Mouse (Mus musculus) c-Kit-negative CD71-positive TER-119-positive erythroid progenitor cells, embryonic 14.5 days (primary cell): ENCODE measurements around the gene Fbxo3.
"Not testable (repeated sequence)": the region's sequence is repeated elsewhere in the genome, so short reads cannot be mapped to it uniquely, and the experiment has no call there.

Experiments used
- DNase-seq: peaks from one replicate; pipeline ENCODE4 v3.0.0-alpha.2; 2013; ENCODE audit warnings: low read depth, low spot score

Fbxo3 gene

DNA sequence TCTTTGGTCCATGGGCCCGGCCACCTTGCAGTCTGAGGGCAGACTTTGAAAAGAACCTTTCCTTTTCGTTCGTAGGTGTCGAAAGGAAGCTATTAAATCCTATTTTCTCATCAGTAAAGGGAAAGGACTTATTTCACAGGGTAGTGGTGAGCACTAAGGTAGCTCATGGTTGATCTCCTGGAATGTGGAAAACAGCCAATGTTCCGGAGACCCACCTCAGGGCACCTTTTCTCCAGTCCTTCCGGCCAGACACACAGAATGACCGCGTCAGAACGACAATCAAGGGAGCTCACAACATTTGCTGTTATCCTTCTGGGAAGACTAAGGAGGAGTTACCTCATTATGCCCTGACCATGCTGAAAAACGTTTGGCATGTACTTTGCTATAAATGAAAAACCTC lies 68.7 kb downstream of the Fbxo3 start:
- no peak for DNase-seq

- DNase-seq, result not testable (repeated sequence)
These were observed 69.3 kb downstream of the Fbxo3 start for GRCm38 (mm10) chr2:104096796-104097195.

DNA sequence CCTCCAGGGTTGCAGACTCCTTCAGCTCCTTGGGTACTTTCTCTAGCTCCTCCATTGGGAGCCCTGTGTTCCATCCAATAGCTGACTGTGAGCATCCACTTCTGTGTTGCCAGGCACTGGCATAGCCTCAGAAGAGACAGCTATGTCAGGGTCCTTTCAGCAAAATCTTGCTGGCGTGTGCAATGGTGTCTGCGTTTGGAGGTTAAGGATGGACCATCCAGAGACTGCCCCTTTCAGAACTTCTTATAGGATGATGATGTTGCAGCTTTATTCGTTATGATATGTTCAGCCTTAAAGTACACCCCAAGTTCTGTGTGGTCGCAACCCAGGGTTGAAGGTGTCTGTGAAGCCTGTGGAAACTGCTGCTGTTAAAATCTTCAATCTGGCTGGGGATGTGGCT lies 69.9 kb downstream of the Fbxo3 start:
- DNase-seq, result not testable (repeated sequence)

DNA sequence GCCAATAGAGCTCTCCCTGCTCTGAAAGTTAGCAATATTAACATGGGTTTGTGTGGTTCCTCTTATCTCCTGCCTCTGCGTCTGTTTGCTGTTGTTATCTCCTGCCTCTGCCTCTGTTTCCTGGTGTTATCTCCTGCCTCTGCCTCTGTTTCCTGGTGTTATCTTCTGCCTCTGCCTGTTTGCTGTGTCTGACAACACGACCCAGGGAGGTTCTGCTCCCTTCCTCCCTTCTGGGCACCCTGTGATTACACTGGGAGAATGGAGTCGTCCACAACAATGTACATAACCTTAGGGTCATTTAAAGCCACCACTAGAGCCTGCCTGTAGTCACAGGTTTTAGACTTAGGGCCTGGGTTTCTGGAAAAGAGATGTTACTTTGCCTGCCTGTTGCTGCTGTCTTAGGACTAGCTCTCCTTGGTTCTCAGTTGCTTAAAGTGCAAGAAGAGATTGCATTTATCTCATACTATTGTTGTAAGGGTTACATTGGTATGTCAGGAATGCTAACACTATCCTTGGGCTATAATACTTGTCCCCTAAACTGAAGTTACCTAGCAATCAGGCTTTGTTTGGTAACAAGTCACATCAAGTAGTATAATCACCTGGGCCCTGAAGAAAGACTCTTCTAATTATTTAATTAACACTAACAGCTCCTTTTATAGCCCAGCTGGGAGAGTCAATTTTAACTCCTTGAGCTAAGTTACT lies 71.2 kb downstream of the Fbxo3 start:
- no peak for DNase-seq

GRCm38 (mm10) chr2:104099231-104099585 lies 71.7 kb downstream of the Fbxo3 start:
- no peak for DNase-seq

GRCm38 (mm10) chr2:104099946-104100345 lies 72.4 kb downstream of the Fbxo3 start:
- DNase-seq, result no peak

DNA sequence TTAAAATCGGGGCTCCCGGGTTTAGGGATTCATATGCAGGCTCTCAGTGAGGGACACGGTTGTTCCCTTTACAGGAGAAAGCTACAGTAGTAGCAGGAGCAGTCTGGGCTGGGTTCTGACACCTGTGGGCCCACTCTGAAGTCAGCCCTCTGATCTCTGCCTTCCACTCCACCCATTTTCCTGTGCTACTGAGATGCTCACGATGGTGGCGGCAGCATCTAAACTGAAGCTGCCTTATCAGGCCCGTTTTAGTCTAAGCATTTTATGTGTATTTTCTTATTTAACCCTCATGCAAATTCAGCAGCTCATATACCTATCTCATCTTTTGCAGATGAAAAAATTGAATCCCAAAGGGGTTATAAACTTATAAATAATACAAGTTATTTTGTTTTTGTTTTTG lies 77.3 kb downstream of the Fbxo3 start:
- no peak for DNase-seq

GRCm38 (mm10) chr2:104109021-104109420 lies 81.5 kb downstream of the Fbxo3 start:
- not testable (repeated sequence) for DNase-seq

DNA sequence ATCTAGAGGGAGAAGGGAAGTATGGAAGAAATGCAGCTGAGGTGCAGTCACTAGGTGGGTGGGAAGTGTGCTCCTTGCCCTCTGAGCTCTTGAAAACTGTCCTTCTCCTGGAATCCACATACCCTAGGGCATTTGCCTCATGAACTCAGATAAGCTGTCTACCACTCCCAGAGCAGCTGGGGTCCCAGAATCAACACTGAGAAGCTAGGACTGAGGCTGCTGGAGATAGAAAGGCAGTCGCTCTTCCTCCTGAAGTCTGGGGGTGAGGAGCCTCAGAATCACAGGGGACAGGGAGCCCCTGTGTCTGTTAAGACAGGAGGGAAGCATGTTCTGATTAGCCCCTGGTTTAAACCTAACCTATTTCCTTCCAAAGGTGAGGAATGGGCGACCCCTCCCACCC lies 82.0 kb downstream of the Fbxo3 start:
- no peak for DNase-seq

- no peak for DNase-seq
These were observed 82.5 kb downstream of the Fbxo3 start for GRCm38 (mm10) chr2:104110031-104110430.

GRCm38 (mm10) chr2:104111170-104111797 lies 83.8 kb downstream of the Fbxo3 start:
- DNase-seq, result not testable (repeated sequence)
